Mouse (Mus musculus) megakaryocyte, embryonic 14.5 days (primary cell): ENCODE data around the gene Serp2. TPM values are rescaled to one million over a fixed set of nuclear protein-coding genes. Genes with fewer than 3 reads are reported as not detected.

Experiments
- H3K27me3 ChIP-seq: replicated peaks from 2 replicates; pipeline ENCODE3; 2012; ENCODE audit warnings: inconsistent platforms
- H3K36me3 ChIP-seq: replicated peaks from 2 replicates; pipeline ENCODE3; 2012; ENCODE audit warnings: low read length, inconsistent platforms, mixed read lengths
- H3K4me1 ChIP-seq: 2 replicates; pipeline ENCODE4 v1.6.1; 2012; ENCODE audit warnings: inconsistent platforms
- H3K4me3 ChIP-seq: replicated peaks from 2 replicates; pipeline ENCODE3; 2012; ENCODE audit warnings: moderate library complexity, mild to moderate bottlenecking, inconsistent platforms
- H3K9me3 ChIP-seq: 2 replicates; pipeline ENCODE4 v1.6.1; 2012; ENCODE audit warnings: inconsistent platforms
- FLI1 ChIP-seq: IDR thresholded peaks from 2 replicates; pipeline ENCODE4 v1.6.1; 2012; ENCODE audit warnings: low read length, inconsistent platforms, mixed read lengths
- GATA1 ChIP-seq: IDR thresholded peaks from 3 replicates; pipeline ENCODE4 v1.6.1; 2012; ENCODE audit warnings: mixed read lengths, low read length, inconsistent platforms, borderline replicate concordance
- polyA plus RNA-seq: library from polyadenylated mRNA; stranded (reverse); fragments of >175 nt; gene quantifications from 2 replicates; pipeline ENCODE4 v1.2.3, GENCODE M21; 2012; ENCODE audit warnings: low replicate concordance; ENCODE audit not compliant: insufficient read depth

Gene Serp2
- polyA plus RNA-seq, 1 experiment: 0.47 TPM

DNA sequence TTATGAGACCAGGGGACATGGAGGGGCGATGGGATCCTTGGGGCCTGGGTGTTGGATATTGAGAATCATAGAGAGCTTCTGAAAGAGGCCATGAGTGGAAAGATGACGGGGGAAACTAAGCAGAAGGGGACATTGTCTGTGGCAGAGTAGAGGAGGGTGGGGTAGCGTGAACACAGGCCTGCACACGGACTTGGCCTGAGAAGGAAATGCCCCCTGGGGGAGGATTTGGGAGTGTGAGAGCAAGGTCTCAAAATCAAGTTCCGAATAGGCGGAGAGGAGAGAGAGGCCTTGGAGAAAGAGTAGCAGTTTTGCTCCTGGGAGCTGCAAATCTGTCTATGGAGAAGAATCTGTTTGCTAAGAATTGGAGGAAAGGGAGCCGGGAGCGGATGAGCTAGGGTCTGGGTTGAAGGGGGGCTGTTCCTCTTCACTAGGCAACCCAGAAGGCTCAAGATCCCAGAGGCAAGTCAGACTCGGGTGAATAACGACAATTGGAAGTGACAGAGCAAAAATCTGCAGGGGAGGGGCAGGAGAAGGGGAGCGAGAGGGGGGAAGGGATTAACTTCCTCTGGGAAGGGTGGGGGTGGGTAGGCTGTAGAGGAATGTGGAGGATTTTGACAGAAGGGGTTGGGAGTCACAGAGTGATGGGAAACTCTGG lies 43.2 kb downstream of the Serp2 start:
- Histone ChIP-seq H3K9me3 (peaks cover 7% of the 10 kb centered on the region), H3K36me3 (peaks cover 3% of the 10 kb centered on the region), H3K4me3 (peak overlapping the region; percentile 33), H3K27me3 (peaks cover 49% of the 10 kb centered on the region), H3K4me1 (peaks cover 38% of the 10 kb centered on the region)
- TF ChIP-seq FLI1: no peak
- no peak for TF ChIP-seq GATA1

DNA sequence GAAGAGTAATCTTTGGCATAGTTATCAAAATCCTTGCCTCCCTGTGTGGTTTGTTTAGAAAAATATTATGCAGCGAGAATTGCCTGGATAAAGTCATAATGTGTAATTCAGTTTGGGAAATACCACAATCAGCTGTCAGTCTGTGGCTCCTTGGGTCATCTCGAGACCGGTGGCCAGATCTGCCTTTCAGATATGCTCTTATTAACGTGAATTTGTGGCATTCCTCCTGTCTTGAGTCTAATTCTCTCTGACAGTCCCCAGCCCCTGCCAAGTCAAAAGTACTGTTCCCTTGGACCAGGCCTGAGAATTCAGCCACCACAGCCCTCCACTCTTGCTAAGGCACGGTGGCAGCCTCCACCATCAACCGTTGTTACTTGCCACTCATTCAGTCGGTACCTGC lies 44.7 kb downstream of the Serp2 start:
- Histone ChIP-seq H3K4me3 (no peak overlapping the region), H3K36me3 (peaks cover 17% of the 10 kb centered on the region), H3K9me3 (peaks cover 7% of the 10 kb centered on the region), H3K4me1 (peaks cover 50% of the 10 kb centered on the region), H3K27me3 (peaks cover 35% of the 10 kb centered on the region)
- TF ChIP-seq GATA1 (no peak), FLI1 (no peak)

DNA sequence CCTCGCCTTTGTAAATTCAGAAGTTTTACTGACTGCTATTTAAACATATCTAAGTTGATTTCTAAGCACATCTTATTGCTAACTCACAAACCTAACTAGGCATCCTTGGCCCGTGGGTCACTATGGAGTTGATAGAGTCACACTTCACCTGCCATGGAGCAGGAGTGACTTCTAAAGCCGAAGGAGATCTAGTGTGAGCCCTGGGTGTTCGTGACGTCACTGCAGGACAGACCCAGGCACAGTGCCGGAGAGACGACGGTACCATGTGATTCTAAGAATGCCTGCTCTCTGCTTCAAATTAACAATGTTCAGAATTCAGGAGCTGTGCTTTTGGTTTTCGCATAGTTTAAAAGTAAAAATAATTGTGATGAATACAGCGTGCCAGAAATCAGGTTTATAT lies 48.0 kb downstream of the Serp2 start:
- peaks cover 44% of the 10 kb centered on the region for H3K4me1 ChIP-seq
- TF ChIP-seq FLI1: no peak
- no peak for TF ChIP-seq GATA1
- H3K27me3 ChIP-seq: peaks cover 17% of the 10 kb centered on the region

GRCm38 (mm10) chr14:76507804-76508500 lies 48.7 kb downstream of the Serp2 start:
- Histone ChIP-seq H3K4me1 (peaks cover 41% of the 10 kb centered on the region), H3K9me3 (peaks cover 7% of the 10 kb centered on the region), H3K27me3 (peaks cover 12% of the 10 kb centered on the region), H3K36me3 (peaks cover 35% of the 10 kb centered on the region), H3K4me3 (peak overlapping the region; percentile 76)
- TF ChIP-seq FLI1 (no peak), GATA1 (no peak)

More for the DNA sequence above, 48.0 kb downstream of the Serp2 start:
- Histone ChIP-seq H3K9me3 (peaks cover 7% of the 10 kb centered on the region), H3K4me3 (no peak overlapping the region), H3K36me3 (peaks cover 35% of the 10 kb centered on the region)

GRCm38 (mm10) chr14:76507357-76507756 lies 49.3 kb downstream of the Serp2 start:
- Histone ChIP-seq H3K36me3 (peaks cover 35% of the 10 kb centered on the region), H3K4me1 (peaks cover 37% of the 10 kb centered on the region), H3K4me3 (peak overlapping the region; percentile 53), H3K27me3 (peaks cover 8% of the 10 kb centered on the region), H3K9me3 (peaks cover 7% of the 10 kb centered on the region)
- no peak for TF ChIP-seq GATA1
- TF ChIP-seq FLI1: no peak

DNA sequence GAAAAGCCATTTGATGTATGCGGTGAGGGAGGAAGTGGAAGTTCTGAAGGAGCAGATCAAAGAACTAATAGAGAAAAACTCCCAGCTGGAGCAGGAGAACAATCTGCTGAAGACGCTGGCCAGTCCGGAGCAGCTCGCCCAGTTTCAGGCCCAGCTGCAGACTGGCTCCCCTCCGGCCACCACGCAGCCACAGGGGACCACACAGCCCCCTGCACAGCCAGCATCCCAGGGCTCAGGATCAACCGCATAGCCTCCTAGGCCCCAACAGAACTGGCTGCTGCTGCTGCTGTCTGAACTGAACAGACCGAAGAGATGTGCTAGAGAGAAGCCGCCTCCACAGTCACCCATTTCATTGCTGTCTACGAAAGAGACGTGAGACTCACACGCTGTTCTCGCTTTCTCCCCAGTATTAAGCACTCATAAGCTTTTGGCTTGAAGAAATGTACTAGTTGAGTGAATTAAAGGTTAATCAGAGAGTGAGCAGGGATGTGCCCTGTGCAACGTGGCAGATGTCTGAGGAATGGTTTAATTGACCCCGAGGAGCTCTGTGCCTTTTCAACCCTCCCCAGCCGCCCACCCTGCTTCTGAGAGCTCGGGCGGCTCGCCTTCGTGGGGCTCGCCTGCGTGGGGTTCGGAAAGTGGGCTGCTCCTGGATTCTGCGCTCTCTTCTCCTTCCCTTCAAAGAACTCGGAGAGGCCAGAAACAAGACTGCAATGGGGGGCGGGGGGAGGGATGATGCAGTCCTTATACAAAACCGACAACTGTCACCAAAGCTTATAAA lies 50.1 kb downstream of the Serp2 start:
- Histone ChIP-seq H3K4me3 (peak overlapping the region; percentile 93), H3K36me3 (peaks cover 35% of the 10 kb centered on the region), H3K9me3 (peaks cover 7% of the 10 kb centered on the region), H3K27me3 (peaks cover 8% of the 10 kb centered on the region), H3K4me1 (peaks cover 37% of the 10 kb centered on the region)
- TF ChIP-seq GATA1: no peak
- no peak for TF ChIP-seq FLI1

GRCm38 (mm10) chr14:76505439-76506220 lies 51.1 kb downstream of the Serp2 start:
- Histone ChIP-seq H3K36me3 (peaks cover 35% of the 10 kb centered on the region), H3K4me3 (peak overlapping the region; percentile 93), H3K9me3 (peaks cover 5% of the 10 kb centered on the region), H3K27me3 (peaks cover 11% of the 10 kb centered on the region), H3K4me1 (peaks cover 37% of the 10 kb centered on the region)
- TF ChIP-seq FLI1: no peak
- no peak for TF ChIP-seq GATA1

- no peak for TF ChIP-seq FLI1
- TF ChIP-seq GATA1: no peak
- Histone ChIP-seq H3K36me3 (peaks cover 32% of the 10 kb centered on the region), H3K4me1 (peaks cover 37% of the 10 kb centered on the region), H3K27me3 (peaks cover 10% of the 10 kb centered on the region), H3K9me3 (peaks cover under 1% of the 10 kb centered on the region), H3K4me3 (peak overlapping the region; percentile 93)
Measured at GRCm38 (mm10) chr14:76505101-76505438, 51.6 kb downstream of the Serp2 start.

DNA sequence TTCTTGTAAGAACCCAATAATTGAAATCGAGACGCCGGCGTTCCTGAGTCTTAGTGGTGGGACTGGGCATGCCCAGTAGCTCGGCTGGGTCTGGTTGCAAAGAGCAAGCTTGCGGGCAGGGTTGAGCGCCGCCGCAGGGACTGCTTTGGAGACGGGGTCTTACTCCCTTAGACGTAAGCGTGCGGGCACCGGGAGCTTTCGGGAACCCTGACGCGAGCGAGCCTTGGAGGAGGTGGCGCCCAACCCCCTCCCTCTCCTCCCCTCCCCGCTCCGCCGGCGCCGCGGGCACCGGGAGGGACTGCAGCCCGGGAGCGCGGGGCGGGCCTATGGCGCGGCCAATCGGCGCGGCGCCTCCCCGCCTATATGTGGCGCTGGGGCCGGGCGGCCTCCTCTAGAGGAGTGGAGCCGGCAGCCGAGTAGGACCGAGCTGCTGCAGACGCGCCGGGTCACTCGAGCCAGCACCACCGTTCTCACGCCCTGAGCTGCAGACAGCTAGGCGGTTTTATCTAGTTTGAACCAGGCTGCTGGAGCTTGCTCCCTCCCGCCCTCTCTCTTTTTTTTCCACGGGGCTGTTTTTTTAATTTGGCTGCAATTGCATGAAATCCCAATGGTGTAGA lies 52.5 kb downstream of the Serp2 start:
- TF ChIP-seq GATA1: no peak
- TF ChIP-seq FLI1: no peak
- peak overlapping the region; percentile 93 for H3K4me3 ChIP-seq
- H3K4me1 ChIP-seq: peaks cover 37% of the 10 kb centered on the region
- peaks cover 31% of the 10 kb centered on the region for H3K36me3 ChIP-seq
- H3K27me3 ChIP-seq: peaks cover 12% of the 10 kb centered on the region
- H3K9me3 ChIP-seq: no peaks in the 10 kb centered on the region
